Mouse (Mus musculus) bone marrow, adult 2 months (tissue): ENCODE data around the gene Polr3c. TPM values are rescaled to one million over a fixed set of nuclear protein-coding genes. Genes with fewer than 3 reads are reported as not detected.
"Not testable (repeated sequence)": the region's sequence is repeated elsewhere in the genome, so short reads cannot be mapped to it uniquely, and the experiment has no call there.

Experiments used
- H3K27ac ChIP-seq: fragments of 200-500 bp; 2 replicates; pipeline ENCODE4 v1.5.1; 2012; ENCODE audit warnings: low read depth, mild to moderate bottlenecking, control low read depth, inconsistent platforms, low read length; ENCODE audit not compliant: control insufficient read depth, poor library complexity, insufficient read depth
- H3K4me1 ChIP-seq: fragments of 200-500 bp; 2 replicates; pipeline ENCODE4 v1.6.1; 2011; ENCODE audit warnings: low read length; ENCODE audit not compliant: control insufficient read depth, insufficient read depth
- H3K4me3 ChIP-seq: fragments of 200-500 bp; replicated peaks from 2 replicates; pipeline ENCODE3; 2011; ENCODE audit warnings: mild to moderate bottlenecking, low read depth, low read length, control low read depth; ENCODE audit not compliant: control insufficient read depth
- CTCF ChIP-seq: fragments of 200-500 bp; IDR thresholded peaks from 2 replicates; pipeline ENCODE4 v1.5.1; 2011; ENCODE audit warnings: low read length, control low read depth; ENCODE audit not compliant: control insufficient read depth, insufficient read depth
- POLR2A ChIP-seq: fragments of 200-500 bp; IDR thresholded peaks from 2 replicates; pipeline ENCODE4 v1.6.1; 2011; ENCODE audit warnings: low read depth, mild to moderate bottlenecking, control low read depth, low read length, borderline replicate concordance; ENCODE audit not compliant: control insufficient read depth
- WGBS: fragments of 180-500 bp; shearing (Covaris S2); methylation state at CpG from one replicate; pipeline ENCODE4 v1.1.7; 2018; 5-methylcytosine and 5-hydroxymethylcytosine counted together
- polyA plus RNA-seq: library from polyadenylated mRNA; stranded (reverse); fragments of >200 nt; gene quantifications from 2 replicates; pipeline ENCODE4 v1.2.4, GENCODE M21; 2011; ENCODE audit warnings: low replicate concordance; ENCODE audit not compliant: missing spikeins, insufficient read depth, insufficient read length

Gene Polr3c
- polyA plus RNA-seq, 1 experiment = 26.5 TPM

GRCm38 (mm10) chr3:96693579-96693978, 33.8 kb downstream of the Polr3c start:
- Histone ChIP-seq H3K27ac (no peak overlapping the region), H3K4me1 (no peaks in the 10 kb centered on the region; the same call in 1 of the 2 replicates), H3K4me3 (no peak overlapping the region)
- 42% methylated on average over 1 of the region's 1 CpGs for WGBS
- no peak for TF ChIP-seq CTCF
- TF ChIP-seq POLR2A = no peak

GRCm38 (mm10) chr3:96692506-96692905, 34.9 kb downstream of the Polr3c start:
- WGBS = 31% methylated on average over 3 of the region's 3 CpGs
- TF ChIP-seq CTCF (no peak), POLR2A (no peak)
- Histone ChIP-seq H3K27ac (no peak overlapping the region), H3K4me3 (no peak overlapping the region), H3K4me1 (no peaks in the 10 kb centered on the region)

DNA sequence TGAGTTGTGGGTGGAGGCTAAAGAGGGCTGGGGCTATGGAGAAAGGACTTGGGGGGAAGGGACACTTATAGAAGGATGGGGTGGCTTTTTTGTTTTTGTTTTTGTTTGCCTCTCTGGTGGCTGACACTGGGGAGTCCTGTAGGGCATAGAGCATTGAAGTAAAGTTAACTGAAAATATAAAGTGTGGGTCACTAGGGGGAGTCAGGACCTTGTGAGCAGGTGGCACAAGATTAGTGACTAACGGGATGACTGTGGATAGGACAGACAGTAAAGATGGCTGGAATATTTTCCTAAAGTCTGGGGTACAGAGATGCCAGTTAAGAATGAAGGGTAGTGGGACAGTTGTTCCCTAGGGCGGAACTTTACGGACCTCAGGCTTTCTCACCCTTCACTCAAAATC, 37.1 kb downstream of the Polr3c start:
- Histone ChIP-seq H3K4me3 (no peak overlapping the region), H3K4me1 (no peaks in the 10 kb centered on the region), H3K27ac (no peak overlapping the region)
- TF ChIP-seq POLR2A (no peak), CTCF (no peak)
- 61% methylated on average over 3 of the region's 3 CpGs for WGBS

GRCm38 (mm10) chr3:96688854-96689253, 38.6 kb downstream of the Polr3c start:
- Histone ChIP-seq H3K4me3 (no peak overlapping the region), H3K4me1 (no peaks in the 10 kb centered on the region), H3K27ac (no peak overlapping the region)
- 18% methylated on average over 11 of the region's 11 CpGs for WGBS
- TF ChIP-seq CTCF = no peak
- no peak for TF ChIP-seq POLR2A

GRCm38 (mm10) chr3:96686057-96686456, 41.4 kb downstream of the Polr3c start:
- H3K27ac ChIP-seq, H3K4me1 ChIP-seq, H3K4me3 ChIP-seq: not testable (repeated sequence)
- WGBS = 86% methylated on average over 5 of the region's 5 CpGs

- 23% methylated on average over 28 of the region's 28 CpGs for WGBS
- TF ChIP-seq POLR2A (no peak), CTCF (no peak)
- Histone ChIP-seq H3K4me1 (no peaks in the 10 kb centered on the region), H3K27ac (no peak overlapping the region), H3K4me3 (no peak overlapping the region)
Measured at GRCm38 (mm10) chr3:96684822-96685156, 42.6 kb downstream of the Polr3c start.

DNA sequence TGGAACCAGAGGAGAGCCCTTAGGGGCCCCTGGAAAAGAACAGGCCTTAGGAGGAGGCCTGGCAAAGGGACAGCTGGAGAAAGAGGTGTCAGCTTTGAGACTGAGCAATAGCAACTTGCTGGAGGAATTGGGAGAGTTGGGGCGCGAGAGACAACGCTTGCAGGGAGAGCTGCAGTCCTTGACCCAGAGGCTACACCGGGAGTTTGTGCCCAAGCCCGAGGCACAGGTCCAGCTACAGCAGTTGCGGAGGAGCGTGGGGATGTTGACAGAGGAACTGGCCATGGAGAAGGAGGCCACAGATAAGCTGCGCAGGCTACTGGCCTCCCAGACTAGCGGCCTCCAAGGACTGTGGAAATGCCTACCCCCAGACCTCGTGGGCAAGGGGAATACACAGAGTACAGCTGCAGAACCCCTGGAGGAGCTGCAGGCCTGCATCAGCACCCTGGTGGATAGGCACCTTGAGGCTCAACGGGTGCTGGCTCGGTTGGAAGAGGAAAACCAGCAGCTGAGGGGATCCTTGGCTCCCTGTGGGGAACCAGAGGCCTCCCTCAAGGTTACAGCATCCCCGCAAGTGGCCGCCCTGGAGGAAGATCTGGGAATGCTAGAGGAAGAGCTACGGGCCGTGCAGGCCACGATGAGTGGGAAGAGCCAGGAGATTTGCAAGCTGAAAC, 43.1 kb downstream of the Polr3c start:
- WGBS = 56% methylated on average over 17 of the region's 17 CpGs

GRCm38 (mm10) chr3:96683496-96683895, 43.9 kb downstream of the Polr3c start:
- Histone ChIP-seq H3K4me3 (no peak overlapping the region), H3K4me1 (no peaks in the 10 kb centered on the region), H3K27ac (no peak overlapping the region)
- TF ChIP-seq POLR2A (no peak), CTCF (no peak)
- WGBS = 85% methylated on average over 3 of the region's 3 CpGs

More for the DNA sequence above, 43.1 kb downstream of the Polr3c start:
- Histone ChIP-seq H3K4me1 (no peaks in the 10 kb centered on the region), H3K4me3 (no peak overlapping the region), H3K27ac (no peak overlapping the region)
- TF ChIP-seq POLR2A = no peak

DNA sequence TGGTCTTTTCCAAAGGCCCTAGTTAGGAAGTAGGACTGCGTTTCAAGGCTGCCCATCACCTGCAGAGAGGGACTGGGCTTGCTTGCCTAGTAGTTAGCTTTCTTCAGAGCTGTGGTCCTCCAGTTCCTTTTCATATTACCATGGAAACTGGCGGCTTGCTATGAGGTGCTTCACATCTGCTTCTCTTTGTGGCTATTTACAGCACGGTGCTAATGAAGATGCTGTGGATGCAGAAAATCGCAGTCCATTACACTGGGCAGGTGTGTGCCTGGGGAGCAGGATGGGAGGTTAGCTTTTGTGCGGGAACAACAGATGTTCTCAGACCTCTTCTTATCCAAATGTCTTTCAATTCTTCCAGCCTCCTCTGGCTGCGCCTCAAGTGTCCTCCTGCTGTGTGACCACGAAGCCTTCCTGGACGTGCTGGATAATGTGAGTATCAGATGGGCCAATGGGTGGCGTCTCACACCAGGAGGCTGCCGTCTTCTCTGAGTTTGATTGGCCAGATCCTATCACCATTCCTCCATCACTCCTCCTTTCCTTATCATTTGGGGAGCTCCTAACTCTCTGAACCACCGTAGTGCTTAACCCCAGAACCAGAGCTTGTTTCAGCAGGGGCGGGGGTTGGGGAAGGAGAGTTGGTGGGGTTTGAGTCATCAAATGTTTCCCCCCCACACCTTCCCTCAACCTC, 47.0 kb downstream of the Polr3c start:
- 47% methylated on average over 12 of the region's 12 CpGs for WGBS
- Histone ChIP-seq H3K4me1 (no peaks in the 10 kb centered on the region), H3K27ac (no peak overlapping the region), H3K4me3 (no peak overlapping the region)
- TF ChIP-seq CTCF (no peak), POLR2A (no peak)
